13 mouse cellular contexts compared by ENCODE assay signal in genomic region chr2:59673877-59674276, GRCm38 (mm10).
DNase-seq lines count a peak whose midpoint lies in the region.
"Had no signal": no experiment of that assay in that cellular context is flagged by ENCODE, and none has a peak within 500 bp of the region (broad histone marks: within the 10 kb centered on the region; RNA-seq: fewer than 3 reads in every experiment).

No protein-coding gene starts in this region.

- peak; percentile 69 for DNase-seq in kidney, adult 9 months
- no peak for DNase-seq in kidney, postnatal 10 days
- DNase-seq in Muller cell, postnatal 12 days (ENCODE audit: inconsistent ontology term), result peak; percentile 59
- DNase-seq in embryo, embryonic 9.5 days (ENCODE audit: extremely low spot score), result peak; percentile 46
- DNase-seq in kidney, postnatal 36 days, result peak; percentile 38 to 46
- no peak for DNase-seq in layer of hippocampus, adult 11-12 months (ENCODE audit: low spot score)
- DNase-seq in adrenal gland, postnatal 4 days (ENCODE audit: low spot score in 2 of 2), result no peak
- DNase-seq in adrenal gland, adult 18-20 months (ENCODE audit: low spot score in 2 of 2), result no peak
- DNase-seq: cerebellum, postnatal 36 days; forebrain, postnatal 0 days; gastrocnemius, postnatal 25 days; layer of hippocampus, adult 9-11 months; lung, postnatal 10 days had no signal

Comparison
In these comparisons a context has a peak if more than half of its experiments do, and no peak if none do; other contexts are left out.
1. DNase-seq: peak in kidney, adult 9 months (single experiment), Muller cell, postnatal 12 days (single experiment), embryo, embryonic 9.5 days (single experiment) and kidney, postnatal 36 days (2 of 2); none in kidney, postnatal 10 days (single experiment), layer of hippocampus, adult 11-12 months (single experiment), adrenal gland, postnatal 4 days (0 of 2) and adrenal gland, adult 18-20 months (0 of 2).